In the genomic region with DNA sequence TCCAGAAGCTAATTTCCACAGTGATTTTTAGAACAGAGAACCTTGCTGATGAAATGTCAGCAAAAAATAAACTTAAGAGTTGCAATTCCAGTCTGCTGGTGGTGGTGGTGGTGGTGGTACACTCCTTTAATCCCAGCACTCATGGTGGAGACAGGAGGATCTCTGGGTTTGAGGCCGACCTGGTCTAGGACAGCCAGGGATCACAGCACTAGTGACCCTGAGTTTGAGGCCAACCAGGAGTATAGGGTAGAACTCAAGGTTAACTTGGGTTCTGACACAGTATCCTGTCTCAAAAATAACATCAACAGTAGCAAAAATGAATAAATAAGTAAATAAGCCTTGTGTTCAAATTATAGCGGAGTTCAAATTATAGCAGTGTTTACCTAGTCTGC, we compare ENCODE assay signal across 1 mouse cellular context.
TF ChIP-seq lines count a peak whose summit lies in the region.

No protein-coding gene starts in this region.

TF ChIP-seq in CH12.LX, 34 proteins besides CTCF, POLR2A, EP300 and RAD21:
- no peak for TF ChIP-seq JUN (IDR thresholded peaks at IDR 0.05; ENCODE audit: insufficient read depth, low read depth, low read length)
